Mouse (Mus musculus) retina, embryonic 14.5 days (tissue): ENCODE measurements around the gene Ifit2.
A peak's percentile ranks its signal among the peaks of the same experiment; 100 is the strongest.
"Not testable (repeated sequence)": the region's sequence is repeated elsewhere in the genome, so short reads cannot be mapped to it uniquely, and the experiment has no call there.

Experiments used
- DNase-seq: peaks from one replicate; pipeline ENCODE4 v3.0.0-alpha.2; 2015; ENCODE audit warnings: low spot score

Ifit2 gene

DNA sequence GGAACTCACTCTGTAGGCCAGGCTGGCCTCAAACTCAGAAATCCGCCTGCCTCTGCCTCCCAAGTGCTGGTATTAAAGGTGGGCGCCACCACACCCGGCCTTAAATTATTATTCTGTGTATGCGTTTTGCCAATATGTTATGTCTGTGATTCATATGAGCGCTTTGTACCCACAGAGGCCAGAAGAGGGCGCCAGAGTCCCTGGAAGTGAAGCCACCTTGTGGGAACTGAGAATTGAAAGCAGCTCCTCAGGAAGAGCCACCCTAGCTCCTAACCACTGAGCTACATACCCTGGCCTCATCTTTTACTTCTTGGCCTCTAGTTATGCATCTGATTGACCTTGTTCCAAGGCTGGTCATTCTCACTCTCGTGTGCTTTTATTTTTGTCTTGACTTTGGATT lies 2.5 kb upstream of the Ifit2 start:
- peak; percentile 81 for DNase-seq

DNA sequence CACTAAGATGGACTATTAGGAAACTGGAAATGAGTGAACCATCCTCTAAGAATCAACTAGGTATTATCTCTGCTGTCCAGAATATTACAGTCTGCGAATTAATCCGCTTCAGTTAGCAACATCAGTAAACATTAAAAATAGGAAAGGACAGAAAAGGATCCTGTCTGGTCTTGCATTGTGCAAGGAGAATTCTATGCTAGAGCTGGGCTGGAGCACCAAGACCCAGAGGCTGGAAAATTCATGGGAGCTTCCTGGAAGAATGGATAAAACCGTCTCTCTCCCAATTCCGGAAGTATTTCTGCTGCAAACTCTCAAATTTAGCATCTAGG lies 325 bp upstream of the Ifit2 start:
- DNase-seq = no peak

GRCm38 (mm10) chr19:34551981-34552380 lies 1.5 kb downstream of the Ifit2 start:
- no peak for DNase-seq

- DNase-seq = no peak
Observed at GRCm38 (mm10) chr19:34553021-34553420, 2.5 kb downstream of the Ifit2 start.

- no peak for DNase-seq
Observed at GRCm38 (mm10) chr19:34553522-34553921, 3.0 kb downstream of the Ifit2 start.

DNA sequence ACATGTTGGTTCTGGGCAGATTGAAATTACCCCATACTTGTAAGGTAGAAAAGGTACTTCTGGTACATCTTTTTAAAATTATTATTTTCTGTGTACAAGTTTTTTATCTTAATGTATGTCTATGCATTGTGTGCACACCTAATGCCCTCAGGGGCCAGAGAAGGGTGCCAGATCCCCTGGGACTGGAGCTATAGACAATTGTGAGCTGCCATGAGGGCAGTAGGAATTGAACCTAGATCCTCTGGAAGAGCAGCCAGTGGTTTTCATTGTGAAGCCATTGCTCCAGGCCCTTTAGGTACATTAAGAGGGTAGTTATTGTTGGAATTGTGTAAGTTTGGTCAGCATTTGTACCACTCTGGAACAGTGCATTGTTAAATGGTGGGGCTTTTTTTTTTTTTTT lies 3.6 kb downstream of the Ifit2 start:
- no peak for DNase-seq

DNA sequence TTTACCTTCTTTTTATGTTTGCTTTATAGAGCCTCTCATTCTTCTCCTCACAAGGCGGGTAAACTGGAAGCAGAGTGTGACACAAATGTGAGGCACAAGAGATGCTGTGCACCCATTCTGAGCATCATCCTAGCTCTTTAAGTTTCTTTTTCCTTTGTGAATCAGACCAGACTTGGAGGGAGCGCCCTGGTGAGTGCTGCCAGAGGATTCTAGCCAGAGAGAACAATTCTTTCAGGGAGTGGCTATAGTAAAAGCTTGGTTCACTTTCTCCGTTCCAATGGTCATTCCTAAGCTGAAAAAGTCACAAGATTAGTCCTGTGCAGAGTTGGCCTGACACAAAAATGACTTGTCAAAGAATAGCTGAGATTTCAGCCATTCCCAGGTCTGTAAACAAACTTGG lies 6.1 kb downstream of the Ifit2 start:
- no peak for DNase-seq

- no peak for DNase-seq
Observed at GRCm38 (mm10) chr19:34562556-34562955, 12.1 kb downstream of the Ifit2 start.

- peak; percentile 31 for DNase-seq
Observed at GRCm38 (mm10) chr19:34566178-34566784, 15.8 kb downstream of the Ifit2 start.

DNA sequence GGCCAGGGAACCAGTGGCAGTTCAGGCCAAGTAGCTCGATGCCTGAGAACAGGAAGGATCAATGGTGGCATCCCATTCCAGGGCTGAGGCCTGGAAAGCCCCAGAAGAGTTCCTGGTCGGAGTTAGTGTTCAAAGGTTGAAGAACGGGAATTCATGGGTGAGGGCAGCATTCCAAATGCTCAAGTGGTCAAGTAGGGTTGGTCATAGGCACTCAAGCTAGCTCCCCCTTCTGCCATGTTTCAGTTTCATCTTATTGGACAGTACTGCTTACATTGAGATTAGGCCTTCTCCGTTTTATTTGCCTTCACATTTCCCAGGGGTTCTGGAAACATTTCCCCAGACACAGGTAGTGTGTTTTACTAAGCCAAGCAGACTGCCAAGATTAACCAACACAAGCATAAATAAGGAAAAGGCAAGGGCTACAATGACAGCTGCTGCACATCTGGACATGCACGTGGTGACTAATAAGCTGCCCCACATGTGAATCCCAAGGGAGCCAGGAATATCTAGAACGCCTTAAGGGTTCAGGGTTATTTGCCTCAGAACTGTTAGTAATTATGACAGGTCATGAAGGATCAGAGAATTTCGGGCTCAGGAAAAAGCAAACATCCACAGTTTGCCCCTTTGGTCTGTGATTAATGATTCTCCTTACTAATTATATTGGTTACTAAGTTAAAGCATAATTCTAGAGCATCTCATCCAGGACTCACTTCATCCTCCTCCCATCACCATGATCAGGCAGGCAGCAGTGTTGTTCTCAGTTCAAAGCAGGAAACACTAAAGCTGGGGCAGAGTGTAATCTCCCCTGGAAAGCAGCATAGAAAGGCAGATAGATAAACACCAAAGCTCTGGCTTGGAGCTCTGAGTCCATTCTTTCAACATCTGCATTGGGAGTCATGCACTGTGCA lies 18.7 kb downstream of the Ifit2 start:
- no peak for DNase-seq

GRCm38 (mm10) chr19:34569896-34570476 lies 19.5 kb downstream of the Ifit2 start:
- no peak for DNase-seq

DNA sequence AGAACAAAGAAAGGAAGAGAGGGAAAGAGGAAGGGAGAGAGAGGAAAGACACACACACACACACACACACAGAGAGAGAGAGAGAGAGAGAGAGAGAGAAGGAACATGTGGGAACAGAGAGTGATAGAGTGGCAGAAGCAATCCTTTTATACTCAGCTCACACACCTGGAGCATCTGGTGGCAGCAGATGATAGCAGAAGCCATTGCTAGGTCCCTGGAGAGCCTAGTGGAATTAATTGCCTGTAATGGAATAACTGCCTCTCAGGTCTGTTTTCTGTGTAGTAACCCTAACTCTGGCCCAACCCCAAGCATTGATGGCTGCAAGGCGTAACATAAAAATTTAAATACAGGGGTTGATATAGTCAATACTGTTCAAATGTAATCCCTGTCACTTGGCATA lies 20.6 kb downstream of the Ifit2 start:
- DNase-seq = no peak

GRCm38 (mm10) chr19:34573650-34574049 lies 23.2 kb downstream of the Ifit2 start:
- DNase-seq = no peak

- DNase-seq = no peak
Observed at GRCm38 (mm10) chr19:34577121-34577520, 26.6 kb downstream of the Ifit2 start.

GRCm38 (mm10) chr19:34582696-34583095 lies 32.2 kb downstream of the Ifit2 start:
- DNase-seq = not testable (repeated sequence)

DNA sequence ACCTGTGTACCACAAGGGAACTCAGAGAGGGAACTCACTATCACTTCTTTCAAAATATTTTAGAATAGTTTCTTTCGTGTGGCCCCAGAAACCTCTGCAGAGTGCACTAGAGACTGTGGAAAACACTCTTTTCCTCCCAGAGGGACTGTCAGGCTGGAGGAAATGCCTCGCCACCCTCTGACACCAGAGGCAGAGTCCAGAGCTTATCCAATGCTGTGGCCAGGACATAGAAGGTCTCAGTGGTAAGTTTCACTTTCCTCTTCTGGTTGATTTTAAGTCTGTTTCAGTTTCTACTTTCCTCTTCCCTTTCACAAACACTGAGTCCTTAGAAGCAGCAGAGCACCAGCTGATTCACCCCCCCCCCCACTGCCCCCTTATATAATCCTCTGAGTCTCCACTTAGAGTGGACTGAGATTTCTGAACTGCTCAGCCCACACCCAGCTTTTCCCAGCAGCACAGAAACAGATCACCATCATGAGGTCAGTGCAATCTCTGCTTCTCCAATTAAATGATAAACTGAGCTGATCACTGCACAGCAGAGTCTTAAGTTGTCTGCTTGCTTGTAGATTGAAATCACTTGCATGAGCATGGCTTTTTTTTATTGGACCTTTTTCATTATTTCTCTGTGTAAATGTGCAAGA lies 32.8 kb downstream of the Ifit2 start, which contains the start of gene Ifit3:
Gene Ifit3, plus strand, starts transcription at position 406 of the 641 bp plus-strand sequence.
- not testable (repeated sequence) for DNase-seq

GRCm38 (mm10) chr19:34585740-34586458 lies 35.4 kb downstream of the Ifit2 start:
- DNase-seq = not testable (repeated sequence)

DNA sequence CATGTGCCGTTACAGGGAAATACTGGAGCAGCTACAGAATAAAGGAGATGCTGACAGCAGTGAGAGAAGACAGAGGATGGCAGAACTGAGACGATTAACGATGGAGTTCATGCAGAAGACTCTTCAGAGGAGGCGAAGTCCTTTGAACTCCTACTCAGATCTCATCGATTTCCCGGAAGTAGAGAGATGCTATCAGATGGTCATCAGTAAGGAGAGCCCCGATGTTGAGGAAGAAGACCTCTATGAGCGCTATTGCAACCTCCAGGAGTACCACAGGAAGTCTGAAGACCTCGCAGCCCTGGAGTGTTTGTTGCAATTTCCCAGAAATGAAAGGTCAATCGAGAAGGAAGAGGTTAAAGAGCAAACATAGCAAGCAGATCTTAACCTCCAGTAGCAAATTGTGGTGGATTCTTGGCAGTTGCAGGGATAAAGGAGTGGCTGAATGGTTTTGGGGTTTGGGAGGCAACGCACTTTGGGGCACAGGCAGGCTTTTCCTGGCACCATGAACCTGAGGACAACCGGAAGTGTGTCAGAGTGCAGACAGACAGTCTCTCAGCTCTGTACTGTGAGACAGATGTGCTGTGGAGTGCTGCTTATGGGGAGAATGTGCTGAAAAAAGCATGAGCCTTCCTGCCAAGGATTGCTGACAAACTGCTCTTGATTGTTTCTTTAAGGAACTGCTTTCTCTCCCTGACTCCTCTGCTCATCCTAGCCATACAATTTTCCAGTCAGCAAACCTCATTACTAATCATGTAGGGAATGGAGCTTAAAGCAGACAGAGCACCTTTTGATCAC lies 37.6 kb downstream of the Ifit2 start:
- not testable (repeated sequence) for DNase-seq

DNA sequence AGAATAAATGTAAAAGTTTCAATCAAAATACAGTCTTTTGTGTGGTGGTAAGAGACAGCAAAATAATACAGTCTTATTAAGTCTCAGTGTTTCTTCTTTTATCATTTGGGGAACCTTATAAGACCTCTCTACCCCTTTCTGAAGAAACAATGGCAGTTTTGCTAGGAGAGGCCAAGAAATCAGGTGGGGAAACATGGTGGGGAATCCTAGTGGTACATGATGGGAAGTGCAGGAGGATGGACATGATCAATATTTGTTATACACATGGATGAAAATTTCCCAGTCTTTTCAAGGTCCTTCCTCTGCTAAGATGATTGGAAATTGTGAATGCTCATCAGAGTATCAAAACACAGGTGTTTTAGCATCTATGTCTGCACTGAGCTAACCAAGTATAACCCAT lies 38.5 kb downstream of the Ifit2 start:
- DNase-seq = no peak

DNA sequence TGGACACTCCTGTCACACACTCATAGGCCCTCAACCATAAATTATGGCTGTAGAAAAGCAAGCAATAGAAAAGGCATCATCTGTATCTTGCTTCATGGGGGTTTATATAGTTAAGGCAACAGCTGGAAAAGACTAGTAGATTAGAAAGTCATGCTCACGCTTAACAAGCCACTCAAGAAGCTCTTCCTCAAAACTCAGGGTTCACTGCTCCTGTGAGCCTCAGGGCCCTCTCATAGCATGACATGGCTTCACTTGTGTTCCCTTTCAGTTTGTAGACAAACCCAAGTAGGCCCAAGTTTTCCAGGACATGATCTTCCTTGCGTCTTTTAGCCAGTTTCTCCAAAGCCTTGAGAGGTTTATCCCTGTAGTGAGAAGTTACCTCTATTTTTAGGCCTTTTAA lies 43.0 kb downstream of the Ifit2 start:
- DNase-seq = no peak

DNA sequence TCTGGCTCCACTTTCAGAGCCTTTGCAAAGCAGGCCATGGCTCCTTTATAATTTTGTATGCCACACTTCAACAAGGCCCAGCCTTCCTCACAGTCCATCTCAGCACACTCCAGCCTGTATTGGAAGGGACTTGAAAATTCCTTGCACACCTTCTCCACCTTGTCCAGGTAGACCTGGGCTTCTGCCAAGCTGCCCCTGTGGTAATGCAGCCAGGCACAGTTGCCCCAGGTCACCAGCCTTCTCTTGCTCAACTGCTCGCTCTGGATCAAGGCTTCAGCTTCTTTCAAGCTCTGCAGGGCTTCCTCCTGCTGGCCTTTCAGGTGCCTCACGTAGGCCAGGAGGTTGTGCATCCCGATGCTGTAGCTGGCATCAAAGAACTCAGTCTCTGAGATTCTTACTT lies 44.0 kb downstream of the Ifit2 start:
- not testable (repeated sequence) for DNase-seq
